13 mouse cellular contexts compared by ENCODE assay signal in genomic region chr12:105354266-105354665, GRCm38 (mm10). TPM values are rescaled to one million over a fixed set of nuclear protein-coding genes. Genes with fewer than 3 reads are reported as not detected.
DNase-seq lines count a peak whose midpoint lies in the region; ATAC-seq and TF ChIP-seq lines count a peak whose summit lies in the region.
"Had no signal": no experiment of that assay in that cellular context is flagged by ENCODE, and none has a peak within 500 bp of the region (broad histone marks: within the 10 kb centered on the region; RNA-seq: fewer than 3 reads in every experiment).

No protein-coding gene starts in this region.

- no peaks in the 10 kb centered on the region for H3K9me3 ChIP-seq in hindbrain, embryonic 14.5 days (ENCODE audit: control insufficient read depth, low read length)
- H3K9me3 ChIP-seq in hindbrain, embryonic 10.5 days = 0 out of 2 replicates have a peak, but pooled peaks cover 3% of the 10 kb centered on the region
- no peaks in the 10 kb centered on the region for H3K9me3 ChIP-seq in intestine, embryonic 16.5 days (ENCODE audit: control insufficient read depth, low read length)
- H3K9me3 ChIP-seq: limb, embryonic 15.5 days; midbrain, embryonic 12.5 days had no signal

- H3K27me3 ChIP-seq in hindbrain, embryonic 14.5 days (ENCODE audit: control insufficient read depth, insufficient read depth, low read length) = no peaks in the 10 kb centered on the region
- no peaks in the 10 kb centered on the region for H3K27me3 ChIP-seq in hindbrain, embryonic 10.5 days (ENCODE audit: insufficient read depth, poor library complexity, severe bottlenecking)
- no peaks in the 10 kb centered on the region for H3K27me3 ChIP-seq in intestine, embryonic 16.5 days (replicated peaks; ENCODE audit: control insufficient read depth, insufficient read depth, low read length)
- H3K27me3 ChIP-seq: limb, embryonic 15.5 days; midbrain, embryonic 12.5 days had no signal

- no peak overlapping the region for H3K4me2 ChIP-seq in hindbrain, embryonic 14.5 days (replicated peaks)
- H3K4me2 ChIP-seq in intestine, embryonic 16.5 days (ENCODE audit: low read depth, low read length) = no peak overlapping the region
- H3K4me2 ChIP-seq: limb, embryonic 15.5 days; midbrain, embryonic 12.5 days had no signal

- no peak overlapping the region for H3K9ac ChIP-seq in hindbrain, embryonic 14.5 days
- no peak overlapping the region for H3K9ac ChIP-seq in intestine, embryonic 16.5 days (ENCODE audit: low read depth, low read length)
- H3K9ac ChIP-seq: limb, embryonic 15.5 days; midbrain, embryonic 12.5 days had no signal

- no peak for DNase-seq in hindbrain, embryonic 14.5 days (ENCODE audit: low spot score)
- no peak for DNase-seq in hindbrain, embryonic 10.5 days (ENCODE audit: low spot score)
- peak; percentile 69 to 86 for DNase-seq in frontal cortex, adult 2 months (ENCODE audit: extremely low spot score in 1 of 2, low spot score in 1 of 2)
- DNase-seq in left cerebral cortex, adult 2 months (ENCODE audit: extremely low spot score in 1 of 2, low spot score in 2 of 2) = peak; percentile 60 to 78
- DNase-seq in right cerebral cortex, postnatal 4 days = peak; percentile 77
- DNase-seq in adipocyte (ENCODE audit: low spot score) = no peak
- DNase-seq in spleen, adult 18-20 months = no peak
- DNase-seq: adrenal gland, postnatal 36 days had no signal

- peaks cover 15% of the 10 kb centered on the region; the same call in 1 of the 2 replicates for H3K4me1 ChIP-seq in hindbrain, embryonic 14.5 days (replicated peaks; ENCODE audit: control insufficient read depth, insufficient read depth, low read length)
- peaks cover 14% of the 10 kb centered on the region for H3K4me1 ChIP-seq in hindbrain, embryonic 10.5 days (replicated peaks)
- H3K4me1 ChIP-seq in intestine, embryonic 16.5 days (ENCODE audit: control insufficient read depth, insufficient read depth, low read length) = no peaks in the 10 kb centered on the region
- H3K4me1 ChIP-seq: limb, embryonic 15.5 days; midbrain, embryonic 12.5 days had no signal

- no peaks in the 10 kb centered on the region for H3K36me3 ChIP-seq in hindbrain, embryonic 14.5 days (replicated peaks; ENCODE audit: control insufficient read depth, insufficient read depth)
- no peaks in the 10 kb centered on the region for H3K36me3 ChIP-seq in hindbrain, embryonic 10.5 days
- H3K36me3 ChIP-seq in intestine, embryonic 16.5 days (ENCODE audit: control insufficient read depth, insufficient read depth, low read length) = no peaks in the 10 kb centered on the region
- H3K36me3 ChIP-seq: limb, embryonic 15.5 days; midbrain, embryonic 12.5 days had no signal

- ATAC-seq in hindbrain, embryonic 14.5 days (ENCODE audit: low FRiP score) = peak; percentile 59; the same call in 1 of the 2 replicates
- no peak for ATAC-seq in intestine, embryonic 16.5 days

- WGBS in hindbrain, embryonic 14.5 days = 73% methylated on average over 9 of the region's 9 CpGs
- 86% methylated on average over 9 of the region's 9 CpGs for WGBS in hindbrain, embryonic 10.5 days
- WGBS in intestine, embryonic 16.5 days = 85% methylated on average over 9 of the region's 9 CpGs

- no peak for TF ChIP-seq CTCF in left cerebral cortex, adult 2 months (IDR thresholded peaks at IDR 0.05)

- H3K4me3 ChIP-seq in hindbrain, embryonic 14.5 days (replicated peaks; ENCODE audit: low read length) = no peak overlapping the region
- H3K4me3 ChIP-seq in hindbrain, embryonic 10.5 days = no peak overlapping the region
- H3K4me3 ChIP-seq in left cerebral cortex, adult 2 months = no peak overlapping the region
- H3K4me3 ChIP-seq in intestine, embryonic 16.5 days (ENCODE audit: low read length) = no peak overlapping the region
- H3K4me3 ChIP-seq: limb, embryonic 15.5 days; midbrain, embryonic 12.5 days had no signal

- intact Hi-C loops in left cerebral cortex, adult 2 months (cut with DNase I) = no loop called here

- no peak overlapping the region for H3K27ac ChIP-seq in hindbrain, embryonic 14.5 days
- H3K27ac ChIP-seq in hindbrain, embryonic 10.5 days = no peak overlapping the region
- H3K27ac ChIP-seq in left cerebral cortex, adult 2 months = no peak overlapping the region
- no peak overlapping the region for H3K27ac ChIP-seq in intestine, embryonic 16.5 days (ENCODE audit: low read length)
- H3K27ac ChIP-seq: limb, embryonic 15.5 days; midbrain, embryonic 12.5 days had no signal

RNA-seq across cellular contexts. Expression of gene Tunar, which starts 20.6 kb away (rescaled TPM):
- 20.3 and 25.9 TPM in 2 replicates for polyA plus RNA-seq in hindbrain, embryonic 14.5 days (2014; fragmentation: Nextera tagmentation; extraction: Ambion mirVana)
- polyA plus RNA-seq in hindbrain, embryonic 10.5 days (2016; fragmentation: Nextera tagmentation; extraction: Ambion mirVana) = 0.31 and 0.67 TPM in 2 replicates
- polyA plus RNA-seq in frontal cortex, adult 2 months (2012; rRNA removed) = 6.8 and 10.2 TPM in 2 replicates
- 10 to 100 TPM in 1 of 2 experiments, 1 to 10 TPM in 1; 7.6 to 11.2 TPM for total RNA-seq in left cerebral cortex, adult 2 months (2021)
- polyA plus RNA-seq in intestine, embryonic 16.5 days (2015; fragmentation: Nextera tagmentation; extraction: Ambion mirVana) = 0.10 and 0.15 TPM in 2 replicates
- total RNA-seq: CH12.LX; heart, postnatal 14 days had no signal

Comparison
In these comparisons a context has a peak if more than half of its experiments do, and no peak if none do; other contexts are left out.
1. DNase-seq: peak in frontal cortex, adult 2 months (2 of 2), left cerebral cortex, adult 2 months (2 of 2) and right cerebral cortex, postnatal 4 days (single experiment); none in hindbrain, embryonic 14.5 days (single experiment), hindbrain, embryonic 10.5 days (single experiment), adipocyte (single experiment) and spleen, adult 18-20 months (0 of 2).